In genomic region chr15:61713953-61714352, GRCm38 (mm10) we compare ENCODE assay signal across 25 mouse cellular contexts.
DNase-seq lines count a peak whose midpoint lies in the region; ATAC-seq and TF ChIP-seq lines count a peak whose summit lies in the region.
"Had no signal": no experiment of that assay in that cellular context is flagged by ENCODE, and none has a peak within 500 bp of the region (broad histone marks: within the 10 kb centered on the region; RNA-seq: fewer than 3 reads in every experiment).

No protein-coding gene starts in this region.

- no peaks in the 10 kb centered on the region for H3K27me3 ChIP-seq in embryonic facial prominence, embryonic 14.5 days (replicated peaks; ENCODE audit: control insufficient read depth, insufficient read depth, low read length)
- H3K27me3 ChIP-seq in embryonic facial prominence, embryonic 10.5 days (replicated peaks; ENCODE audit: low read depth, poor library complexity, severe bottlenecking), result no peaks in the 10 kb centered on the region
- H3K27me3 ChIP-seq in lung, embryonic 14.5 days (ENCODE audit: insufficient read depth, low read length), result no peaks in the 10 kb centered on the region
- no peaks in the 10 kb centered on the region for H3K27me3 ChIP-seq in forebrain, embryonic 11.5 days (ENCODE audit: control insufficient read depth, insufficient read depth, low read length)
- H3K27me3 ChIP-seq: CH12.LX; embryonic facial prominence, embryonic 13.5 days; forebrain, embryonic 13.5 days; forebrain, embryonic 15.5 days; Patski had no signal

- H3K4me2 ChIP-seq in embryonic facial prominence, embryonic 14.5 days (ENCODE audit: low read depth, low read length), result no peak overlapping the region
- no peak overlapping the region for H3K4me2 ChIP-seq in lung, embryonic 14.5 days
- no peak overlapping the region for H3K4me2 ChIP-seq in forebrain, embryonic 11.5 days (ENCODE audit: low read depth, low read length, severe bottlenecking)
- H3K4me2 ChIP-seq: embryonic facial prominence, embryonic 13.5 days; forebrain, embryonic 13.5 days; forebrain, embryonic 15.5 days had no signal

- no peaks in the 10 kb centered on the region for H3K9me3 ChIP-seq in embryonic facial prominence, embryonic 14.5 days (ENCODE audit: control insufficient read depth, low read length)
- H3K9me3 ChIP-seq in embryonic facial prominence, embryonic 10.5 days, result no peaks in the 10 kb centered on the region
- no peaks in the 10 kb centered on the region for H3K9me3 ChIP-seq in lung, embryonic 14.5 days (ENCODE audit: low read depth, low read length)
- no peaks in the 10 kb centered on the region for H3K9me3 ChIP-seq in forebrain, embryonic 11.5 days (ENCODE audit: control insufficient read depth, low read length)
- H3K9me3 ChIP-seq: embryonic facial prominence, embryonic 13.5 days; forebrain, embryonic 10.5 days; forebrain, embryonic 13.5 days; forebrain, embryonic 15.5 days; G1E had no signal

- no peaks in the 10 kb centered on the region for H3K36me3 ChIP-seq in embryonic facial prominence, embryonic 14.5 days (ENCODE audit: control insufficient read depth, insufficient read depth, low read length)
- H3K36me3 ChIP-seq in embryonic facial prominence, embryonic 10.5 days (replicated peaks), result no peaks in the 10 kb centered on the region
- no peaks in the 10 kb centered on the region for H3K36me3 ChIP-seq in lung, embryonic 14.5 days (ENCODE audit: insufficient read depth)
- no peaks in the 10 kb centered on the region for H3K36me3 ChIP-seq in forebrain, embryonic 11.5 days (ENCODE audit: control insufficient read depth, insufficient read depth, low read length)
- H3K36me3 ChIP-seq: embryonic facial prominence, embryonic 13.5 days; forebrain, embryonic 10.5 days; forebrain, embryonic 15.5 days; G1E had no signal

- no peak for ATAC-seq in embryonic facial prominence, embryonic 14.5 days (ENCODE audit: low read depth)
- no peak for ATAC-seq in lung, embryonic 14.5 days (ENCODE audit: insufficient read depth)
- no peak for ATAC-seq in forebrain, embryonic 11.5 days (replicated peaks; ENCODE audit: low FRiP score)
- ATAC-seq: activated CD4-positive, CD25-positive, alpha-beta regulatory T cell, adult 4 months; CD4-positive, CD25-positive, alpha-beta regulatory T cell, adult 4 months; forebrain, embryonic 13.5 days; forebrain, embryonic 15.5 days; forebrain, postnatal 0 days; Patski had no signal

- WGBS in embryonic facial prominence, embryonic 14.5 days, result 56% methylated on average over 2 of the region's 2 CpGs
- 83% methylated on average over 2 of the region's 2 CpGs for WGBS in embryonic facial prominence, embryonic 10.5 days
- 30% methylated on average over 2 of the region's 2 CpGs for WGBS in lung, embryonic 14.5 days
- WGBS in forebrain, embryonic 11.5 days, result 73% methylated on average over 2 of the region's 2 CpGs

- no peak for TF ChIP-seq CTCF in lung, embryonic 14.5 days (IDR thresholded peaks at IDR 0.05; ENCODE audit: low read depth)

- H3K9ac ChIP-seq in embryonic facial prominence, embryonic 14.5 days (ENCODE audit: low read depth, low read length), result no peak overlapping the region
- H3K9ac ChIP-seq in lung, embryonic 14.5 days, result no peak overlapping the region
- H3K9ac ChIP-seq in forebrain, embryonic 11.5 days (ENCODE audit: low read length), result no peak overlapping the region
- H3K9ac ChIP-seq: embryonic facial prominence, embryonic 13.5 days; forebrain, embryonic 13.5 days; forebrain, embryonic 15.5 days; forebrain, postnatal 0 days had no signal

- H3K4me3 ChIP-seq in embryonic facial prominence, embryonic 14.5 days (ENCODE audit: low read depth, low read length), result no peak overlapping the region
- H3K4me3 ChIP-seq in embryonic facial prominence, embryonic 10.5 days, result no peak overlapping the region
- H3K4me3 ChIP-seq in lung, embryonic 14.5 days (ENCODE audit: low read depth, low read length), result no peak overlapping the region
- H3K4me3 ChIP-seq in forebrain, embryonic 11.5 days (ENCODE audit: low read depth, low read length), result no peak overlapping the region
- H3K4me3 ChIP-seq: embryonic facial prominence, embryonic 13.5 days; forebrain, embryonic 10.5 days; forebrain, embryonic 13.5 days; forebrain, embryonic 15.5 days had no signal

- H3K4me1 ChIP-seq in embryonic facial prominence, embryonic 14.5 days (ENCODE audit: control insufficient read depth, insufficient read depth, low read length), result peaks cover 3% of the 10 kb centered on the region; the same call in 1 of the 2 replicates
- H3K4me1 ChIP-seq in embryonic facial prominence, embryonic 10.5 days, result no peaks in the 10 kb centered on the region
- no peaks in the 10 kb centered on the region for H3K4me1 ChIP-seq in lung, embryonic 14.5 days (ENCODE audit: insufficient read depth)
- H3K4me1 ChIP-seq in forebrain, embryonic 11.5 days (replicated peaks; ENCODE audit: control insufficient read depth, insufficient read depth, low read length), result no peaks in the 10 kb centered on the region
- H3K4me1 ChIP-seq: embryonic facial prominence, embryonic 13.5 days; forebrain, embryonic 10.5 days; forebrain, embryonic 13.5 days; forebrain, embryonic 15.5 days had no signal

- no peak overlapping the region for H3K27ac ChIP-seq in embryonic facial prominence, embryonic 14.5 days (replicated peaks; ENCODE audit: low read depth, low read length)
- no peak overlapping the region for H3K27ac ChIP-seq in embryonic facial prominence, embryonic 10.5 days (replicated peaks)
- no peak overlapping the region for H3K27ac ChIP-seq in lung, embryonic 14.5 days (ENCODE audit: low read depth)
- no peak overlapping the region for H3K27ac ChIP-seq in forebrain, embryonic 11.5 days (ENCODE audit: low read depth, low read length)
- H3K27ac ChIP-seq: embryonic facial prominence, embryonic 13.5 days; forebrain, embryonic 10.5 days; forebrain, embryonic 13.5 days; forebrain, embryonic 15.5 days had no signal

- peak; percentile 50 for DNase-seq in embryonic facial prominence, embryonic 14.5 days (ENCODE audit: low spot score)
- DNase-seq in embryonic facial prominence, embryonic 10.5 days (ENCODE audit: low spot score), result no peak
- peak; percentile 50 for DNase-seq in lung, embryonic 14.5 days
- DNase-seq in lung, postnatal 25 days (ENCODE audit: low spot score), result no peak
- DNase-seq in fat pad, adult 2 months (ENCODE audit: extremely low read depth, low read depth, low spot score), result peak; percentile 39
- no peak for DNase-seq in forebrain, embryonic 11.5 days (ENCODE audit: low spot score)
- DNase-seq: adrenal gland, adult 8-10 months; adrenal gland, postnatal 14 days; adrenal gland, postnatal 36 days; B cell, adult 2 months; cerebellum, adult 11-12 months; cerebellum, adult 2 months; cerebellum, adult 9-10 months; cerebellum, postnatal 10 days; cerebellum, postnatal 25 days; forebrain, postnatal 0 days had no signal

Comparison
In these comparisons a context has a peak if more than half of its experiments do, and no peak if none do; other contexts are left out.
1. DNase-seq: peak in embryonic facial prominence, embryonic 14.5 days (single experiment), lung, embryonic 14.5 days (single experiment) and fat pad, adult 2 months (single experiment); none in embryonic facial prominence, embryonic 10.5 days (single experiment), lung, postnatal 25 days (single experiment) and forebrain, embryonic 11.5 days (single experiment).